Mouse (Mus musculus) layer of hippocampus, adult 11-12 months (tissue): ENCODE results near the gene Ret.

Source experiments
- DNase-seq: peaks from one replicate; pipeline ENCODE4 v3.0.0; 2022; ENCODE audit warnings: low spot score

Ret gene

GRCm38 (mm10) chr6:118173251-118173974 is 24.1 kb downstream of the Ret start:
- no peak for DNase-seq

GRCm38 (mm10) chr6:118171386-118171785 is 26.1 kb downstream of the Ret start:
- no peak for DNase-seq

GRCm38 (mm10) chr6:118168106-118168505 is 29.4 kb downstream of the Ret start:
- no peak for DNase-seq

- DNase-seq: no peak
Observed at GRCm38 (mm10) chr6:118167013-118167412, 30.5 kb downstream of the Ret start.

- no peak for DNase-seq
Observed at GRCm38 (mm10) chr6:118165516-118165915, 32.0 kb downstream of the Ret start.

- no peak for DNase-seq
Observed at GRCm38 (mm10) chr6:118164691-118165090, 32.8 kb downstream of the Ret start.

GRCm38 (mm10) chr6:118163086-118163485 is 34.4 kb downstream of the Ret start:
- no peak for DNase-seq

GRCm38 (mm10) chr6:118162457-118163082 is 34.9 kb downstream of the Ret start:
- no peak for DNase-seq

GRCm38 (mm10) chr6:118153091-118153490 is 44.4 kb downstream of the Ret start:
- DNase-seq: no peak

- DNase-seq: no peak
Observed at GRCm38 (mm10) chr6:118150988-118151387, 46.5 kb downstream of the Ret start.

- no peak for DNase-seq
Observed at GRCm38 (mm10) chr6:118150538-118150937, 47.0 kb downstream of the Ret start.

GRCm38 (mm10) chr6:118150128-118150527 is 47.4 kb downstream of the Ret start:
- no peak for DNase-seq

- peak; percentile 12 for DNase-seq
Observed at GRCm38 (mm10) chr6:118140961-118141360, 56.6 kb downstream of the Ret start.

- DNase-seq: peak; percentile 92
Observed at GRCm38 (mm10) chr6:118138731-118139709, 58.5 kb downstream of the Ret start, which contains the start of gene Csgalnact2. Gene Csgalnact2, minus strand, starts transcription at chr6:118139140.

- no peak for DNase-seq
Observed at GRCm38 (mm10) chr6:118137148-118137547, 60.4 kb downstream of the Ret start.

GRCm38 (mm10) chr6:118134461-118134860 is 63.1 kb downstream of the Ret start:
- DNase-seq: no peak

GRCm38 (mm10) chr6:118130022-118130421 is 67.5 kb downstream of the Ret start:
- DNase-seq: no peak

GRCm38 (mm10) chr6:118127827-118128487 is 69.6 kb downstream of the Ret start:
- no peak for DNase-seq

- DNase-seq: no peak
Observed at GRCm38 (mm10) chr6:118127198-118127597, 70.3 kb downstream of the Ret start.

GRCm38 (mm10) chr6:118126577-118126976 is 70.9 kb downstream of the Ret start:
- DNase-seq: no peak

GRCm38 (mm10) chr6:118122767-118123166 is 74.8 kb downstream of the Ret start:
- no peak for DNase-seq

- DNase-seq: no peak
Observed at GRCm38 (mm10) chr6:118111810-118112209, 85.7 kb downstream of the Ret start.
